Mouse (Mus musculus) CH12.LX (cell line): ENCODE results near the gene Crlf1. TPM values are rescaled to one million over a fixed set of nuclear protein-coding genes. Genes with fewer than 3 reads are reported as not detected.

ENCODE experiments used
- DNase-seq: peaks from one replicate; pipeline ENCODE4 v3.0.0-alpha.2; 2013; ENCODE audit errors: extremely low read depth
- H3K27ac ChIP-seq: 2 replicates; pipeline ENCODE4 v1.5.1; 2012; ENCODE audit warnings: low read depth, mild to moderate bottlenecking, control low read depth, moderate library complexity; ENCODE audit not compliant: insufficient read depth
- H3K27me3 ChIP-seq: replicated peaks from 2 replicates; pipeline ENCODE3; 2012; ENCODE audit warnings: inconsistent platforms
- H3K36me3 ChIP-seq, 2 experiments: replicated peaks in 1 of 2; 2 replicates each; pipeline versions ENCODE3 to v1.6.1; 2012; ENCODE audit warnings: inconsistent platforms in 1 of 2, low read length in 1 of 2, mild to moderate bottlenecking in 1 of 2, mixed read lengths in 1 of 2, moderate library complexity in 1 of 2; ENCODE audit not compliant: control insufficient read depth in 1 of 2, insufficient read depth in 1 of 2
- H3K4me1 ChIP-seq, 2 experiments: 2 replicates each; pipeline ENCODE4 v1.6.1; 2012; ENCODE audit warnings: inconsistent platforms in 1 of 2, moderate library complexity in 1 of 2; ENCODE audit not compliant: insufficient read depth in 2 of 2, control insufficient read depth in 1 of 2
- H3K4me2 ChIP-seq: 2 replicates; pipeline ENCODE4 v1.6.1; 2012; ENCODE audit warnings: low read depth, mild to moderate bottlenecking, control low read depth; ENCODE audit not compliant: poor library complexity, insufficient read depth, severe bottlenecking
- H3K4me3 ChIP-seq, 3 experiments: fragments of 150-350 bp in 1 of 3; sonication (generic) in 1 of 3; replicated peaks in 1 of 3; 2 replicates each; pipeline versions ENCODE3 to v1.5.1; 2011 to 2012; ENCODE audit warnings: low read depth in 2 of 3, low read length in 2 of 3, mild to moderate bottlenecking in 2 of 3, moderate library complexity in 2 of 3, control low read depth in 1 of 3, improper control_type of control experiment in 1 of 3, inconsistent platforms in 1 of 3, mixed read lengths in 1 of 3; ENCODE audit not compliant: poor library complexity in 1 of 3
- H3K79me2 ChIP-seq: replicated peaks from 2 replicates; pipeline ENCODE4 v1.6.1; 2012; ENCODE audit warnings: mild to moderate bottlenecking, moderate library complexity; ENCODE audit not compliant: control insufficient read depth, poor library complexity, insufficient read depth, severe bottlenecking; ENCODE audit errors: extremely low read depth
- H3K9ac ChIP-seq: 2 replicates; pipeline ENCODE4 v1.6.1; 2012; ENCODE audit warnings: low read depth, mild to moderate bottlenecking, control low read depth, moderate library complexity; ENCODE audit not compliant: insufficient read depth
- H3K9me3 ChIP-seq: replicated peaks from 2 replicates; pipeline ENCODE3; 2012; ENCODE audit warnings: low read length, inconsistent platforms, mixed read lengths
- CHD1 ChIP-seq: IDR thresholded peaks from 2 replicates; pipeline ENCODE4 v1.6.1; 2012; ENCODE audit warnings: low read depth, low read length, improper control_type of control experiment, inconsistent platforms
- CTCF ChIP-seq, 2 experiments: IDR thresholded peaks in 1 of 2; conservative IDR thresholded peaks in 1 of 2; 2 replicates each; pipeline ENCODE4 v1.5.1; 2011 to 2012; ENCODE audit warnings: low read depth in 2 of 2, low read length in 2 of 2, improper control_type of control experiment in 1 of 2, inconsistent platforms in 1 of 2, mild to moderate bottlenecking in 1 of 2, moderate library complexity in 1 of 2
- EP300 ChIP-seq: IDR thresholded peaks from 2 replicates; pipeline ENCODE4 v1.6.1; 2011; ENCODE audit warnings: low read length, improper control_type of control experiment
- ETS1 ChIP-seq: conservative IDR thresholded peaks from 2 replicates; pipeline ENCODE4 v1.6.1; 2012; ENCODE audit warnings: low read depth, mild to moderate bottlenecking, inconsistent platforms, low read length, improper control_type of control experiment, moderate library complexity
- GABPA ChIP-seq: IDR thresholded peaks from 2 replicates; pipeline ENCODE4 v1.6.1; 2012; ENCODE audit warnings: low read depth, low read length, improper control_type of control experiment, inconsistent platforms; ENCODE audit not compliant: insufficient replicate concordance
- KAT2A ChIP-seq: IDR thresholded peaks from 2 replicates; pipeline ENCODE4 v1.6.1; 2012; ENCODE audit warnings: low read length, improper control_type of control experiment, inconsistent platforms; ENCODE audit not compliant: insufficient replicate concordance
- MAX ChIP-seq: IDR thresholded peaks from 2 replicates; pipeline ENCODE4 v1.6.1; 2011; ENCODE audit warnings: low read length, improper control_type of control experiment
- MYC ChIP-seq: IDR thresholded peaks from 2 replicates; pipeline ENCODE4 v1.6.1; 2011; ENCODE audit warnings: low read depth, mild to moderate bottlenecking, improper control_type of control experiment, low read length
- PAX5 ChIP-seq: IDR thresholded peaks from 2 replicates; pipeline ENCODE4 v1.6.1; 2012; ENCODE audit warnings: low read length, inconsistent platforms, mixed read lengths
- RCOR1 ChIP-seq: conservative IDR thresholded peaks from 2 replicates; pipeline ENCODE4 v1.6.1; 2012; ENCODE audit warnings: low read depth, mild to moderate bottlenecking, inconsistent platforms, low read length, improper control_type of control experiment
- UBTF ChIP-seq: IDR thresholded peaks from 2 replicates; pipeline ENCODE4 v1.6.1; 2012; ENCODE audit warnings: low read depth, mild to moderate bottlenecking, inconsistent platforms, low read length, improper control_type of control experiment, moderate library complexity
- USF2 ChIP-seq: conservative IDR thresholded peaks from 2 replicates; pipeline ENCODE4 v1.6.1; 2011; ENCODE audit warnings: low read depth, low read length, improper control_type of control experiment
- ZMIZ1 ChIP-seq: IDR thresholded peaks from 2 replicates; pipeline ENCODE4 v1.6.1; 2012; ENCODE audit warnings: low read depth, mild to moderate bottlenecking, inconsistent platforms, low read length, improper control_type of control experiment
- ZNF384 ChIP-seq: IDR thresholded peaks from 2 replicates; pipeline ENCODE4 v1.6.1; 2012; ENCODE audit warnings: low read depth, low read length, improper control_type of control experiment, inconsistent platforms
- dilution Hi-C: fragments of 300-500 bp; cut with MboI; formaldehyde crosslinking; loops from 2 replicates; pipeline ENCODE4 v1.14.3; 2020; ENCODE audit warnings: low sequenced_read_pairs; ENCODE audit not compliant: extremely low pct_unique_long_range_greater_than_20kb, extremely low pct_ligation_motif_present
- in situ Hi-C: fragments of 300-500 bp; cut with MboI; formaldehyde crosslinking; loops from 3 replicates; pipeline ENCODE4 v1.14.3; 2019; ENCODE audit warnings: low sequenced_read_pairs, low pct_ligation_motif_present, low pct_unique_long_range_greater_than_20kb, mixed read lengths
- polyA plus RNA-seq: library from polyadenylated mRNA; unstranded; fragments of >175 nt; gene quantifications from 2 replicates; pipeline ENCODE4 v1.2.1, GENCODE M21; 2012; ENCODE audit warnings: low read depth; ENCODE audit not compliant: insufficient read length
- total RNA-seq, 2 experiments: library from RNA; depleted of rRNA; stranded (reverse); fragments of 300-350 nt in 1 of 2; fragments of >200 nt in 1 of 2; gene quantifications; 2 replicates each; pipeline ENCODE4 v1.2.3; 2012 to 2014

The Crlf1 gene
- total and polyA plus RNA-seq, 3 experiments: 0.42 to 1.1 (median 0.44) TPM

DNA sequence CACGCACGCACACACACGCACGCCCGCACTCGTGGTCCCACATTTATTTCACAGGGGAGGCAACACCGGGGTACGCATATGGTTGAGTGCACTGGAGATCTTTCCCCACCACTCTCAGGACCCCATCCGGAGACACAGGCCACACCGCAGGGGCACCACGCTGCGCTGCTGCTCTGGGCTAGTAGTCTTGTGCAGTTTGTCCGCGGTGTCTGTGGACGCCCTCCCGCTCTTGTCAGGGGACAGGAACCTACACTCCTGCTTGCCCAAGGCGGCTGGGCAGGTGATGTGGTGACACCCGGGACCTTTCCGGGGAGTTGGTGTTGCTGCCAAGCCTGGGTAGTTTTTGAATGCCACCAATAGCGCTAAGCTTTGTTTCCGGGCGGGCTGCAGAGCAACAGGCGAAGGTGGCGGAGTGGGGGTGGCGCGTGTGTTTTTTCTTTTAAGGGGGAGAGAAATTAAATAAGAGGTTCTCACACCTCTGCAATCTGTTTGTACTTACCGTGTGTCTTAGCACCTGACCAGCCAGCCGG lies 1.5 kb downstream of the Crlf1 start:
- no peak overlapping the region for H3K27ac ChIP-seq
- in situ Hi-C loops (no loop called here), dilution Hi-C loops (no loop called here)
- H3K4me2 ChIP-seq: no peak overlapping the region
- H3K79me2 ChIP-seq: no peaks in the 10 kb centered on the region
- no peak overlapping the region for H3K4me3 ChIP-seq
- H3K9ac ChIP-seq: no peak overlapping the region
- no peak for DNase-seq
- peaks cover 94% of the 10 kb centered on the region for H3K27me3 ChIP-seq
- peaks cover 2 to 17% of the 10 kb centered on the region in 2 experiments; a peak in 3 of 4 replicates for H3K4me1 ChIP-seq
- no peaks in the 10 kb centered on the region for H3K36me3 ChIP-seq
- H3K9me3 ChIP-seq: no peaks in the 10 kb centered on the region
- TF ChIP-seq USF2: no peak
- TF ChIP-seq EP300: no peak
- TF ChIP-seq MYC: no peak
- no peak for TF ChIP-seq ZMIZ1
- TF ChIP-seq CTCF (conservative IDR thresholded peaks at IDR 0.05 in 1 of 2, IDR thresholded peaks at IDR 0.05 in 1 of 2; ENCODE audit: low read depth in 2 of 2, low read length in 2 of 2): no peak
- no peak for TF ChIP-seq KAT2A
- TF ChIP-seq UBTF: no peak

DNA sequence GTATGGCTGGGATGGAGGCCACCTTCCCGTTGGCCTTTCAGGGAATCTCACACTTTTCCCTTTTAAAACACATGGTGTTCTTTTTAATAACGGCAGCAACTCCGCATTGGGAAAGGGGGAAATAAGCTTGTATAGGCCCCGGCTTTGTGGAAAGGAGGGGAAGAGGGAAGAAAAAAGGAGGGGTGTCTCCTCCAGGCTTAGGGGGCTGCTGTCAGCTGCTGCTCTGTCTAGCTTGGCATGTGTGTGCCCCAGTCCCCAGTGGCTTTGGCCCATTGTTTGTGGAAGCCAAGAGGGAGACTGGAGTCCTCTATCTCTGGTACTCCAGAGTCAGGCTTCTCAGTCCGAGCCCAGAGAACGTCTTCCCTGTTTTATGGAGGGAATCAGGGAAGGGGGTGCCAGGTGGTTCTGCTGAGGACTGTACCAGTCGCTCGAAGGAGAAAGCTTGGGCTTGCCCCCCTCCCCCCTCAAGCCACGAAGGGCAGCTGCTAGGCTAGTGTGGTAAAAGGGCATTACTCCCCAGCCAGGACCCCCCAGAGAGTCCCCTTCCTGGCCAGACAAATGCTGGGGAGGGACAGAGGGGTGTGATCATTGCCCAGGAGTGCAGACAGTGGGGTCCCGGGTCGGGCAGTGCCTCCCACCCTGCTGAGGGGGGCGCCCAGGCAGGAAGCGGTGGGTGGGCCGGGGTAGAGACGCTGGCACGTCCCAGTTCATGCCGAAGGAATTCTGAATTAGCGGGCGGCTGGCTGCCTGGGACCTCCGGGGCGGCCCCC lies 2.2 kb downstream of the Crlf1 start:
- in situ Hi-C loops (no loop called here), dilution Hi-C loops (no loop called here)
- peaks cover 0 to 22% of the 10 kb centered on the region in 2 experiments; a peak in 2 of 4 replicates for H3K4me1 ChIP-seq
- H3K4me3 ChIP-seq: no peak overlapping the region
- no peak overlapping the region for H3K27ac ChIP-seq
- H3K36me3 ChIP-seq: no peaks in the 10 kb centered on the region
- no peak overlapping the region for H3K9ac ChIP-seq
- H3K4me2 ChIP-seq: no peak overlapping the region
- H3K9me3 ChIP-seq: no peaks in the 10 kb centered on the region
- no peak for DNase-seq
- peaks cover 89% of the 10 kb centered on the region for H3K27me3 ChIP-seq
- TF ChIP-seq GABPA: no peak
- no peak for TF ChIP-seq ZNF384
- no peak for TF ChIP-seq ETS1
- no peak for TF ChIP-seq MAX
- no peak for TF ChIP-seq USF2
- TF ChIP-seq PAX5: no peak
- TF ChIP-seq RCOR1: no peak
- TF ChIP-seq EP300: no peak
- TF ChIP-seq CHD1: no peak
- H3K79me2 ChIP-seq: no peaks in the 10 kb centered on the region
